Mouse (Mus musculus): ENCODE measurements around the gene Rab34. TPM values are rescaled to one million over a fixed set of nuclear protein-coding genes. Genes with fewer than 3 reads are reported as not detected.

Gene Rab34
- polyA plus RNA-seq, 1 experiment, result 88.8 TPM

DNA sequence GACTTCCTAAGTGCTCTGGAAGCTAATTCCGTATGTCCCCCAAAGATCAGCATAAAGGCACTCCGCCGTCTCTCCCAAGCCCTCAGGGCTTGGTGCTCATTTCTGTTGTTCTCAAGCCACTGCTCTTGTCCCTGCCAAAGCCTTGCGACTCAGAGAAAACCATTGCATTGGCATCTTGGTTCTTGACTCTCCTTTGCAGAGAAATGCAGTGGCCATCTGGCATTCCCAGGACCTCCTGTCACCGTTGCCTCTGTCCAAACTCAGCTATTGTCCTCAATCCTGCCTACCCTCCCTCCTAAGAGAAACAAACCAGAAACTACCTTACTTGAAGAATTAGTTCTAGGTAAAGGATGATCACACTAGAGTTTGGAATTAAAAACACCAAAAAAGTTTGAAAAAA is 32.6 kb upstream of the Rab34 start:
- no peak overlapping the region for H3K4me3 ChIP-seq
- H3K27me3 ChIP-seq (ENCODE audit: control insufficient read depth, insufficient read depth, insufficient read length), result no peaks in the 10 kb centered on the region
- H3K36me3 ChIP-seq (ENCODE audit: control insufficient read depth, insufficient read depth), result peaks cover 39% of the 10 kb centered on the region
- no peak overlapping the region for H3ac ChIP-seq (ENCODE audit: control insufficient read depth, insufficient read length)
- H3K4me2 ChIP-seq (ENCODE audit: low read depth), result no peak overlapping the region
- no peak for TF ChIP-seq POLR2AphosphoS2 (IDR thresholded peaks at IDR 0.05; ENCODE audit: insufficient read length, low read depth)
- no peak for TF ChIP-seq SRF (IDR thresholded peaks at IDR 0.05; ENCODE audit: control insufficient read depth, insufficient read length, low read depth)
- no peak for TF ChIP-seq MAX (IDR thresholded peaks at IDR 0.05; ENCODE audit: low read depth)
- H3K79me2 ChIP-seq (ENCODE audit: control insufficient read depth, insufficient read depth), result peaks cover 20% of the 10 kb centered on the region

DNA sequence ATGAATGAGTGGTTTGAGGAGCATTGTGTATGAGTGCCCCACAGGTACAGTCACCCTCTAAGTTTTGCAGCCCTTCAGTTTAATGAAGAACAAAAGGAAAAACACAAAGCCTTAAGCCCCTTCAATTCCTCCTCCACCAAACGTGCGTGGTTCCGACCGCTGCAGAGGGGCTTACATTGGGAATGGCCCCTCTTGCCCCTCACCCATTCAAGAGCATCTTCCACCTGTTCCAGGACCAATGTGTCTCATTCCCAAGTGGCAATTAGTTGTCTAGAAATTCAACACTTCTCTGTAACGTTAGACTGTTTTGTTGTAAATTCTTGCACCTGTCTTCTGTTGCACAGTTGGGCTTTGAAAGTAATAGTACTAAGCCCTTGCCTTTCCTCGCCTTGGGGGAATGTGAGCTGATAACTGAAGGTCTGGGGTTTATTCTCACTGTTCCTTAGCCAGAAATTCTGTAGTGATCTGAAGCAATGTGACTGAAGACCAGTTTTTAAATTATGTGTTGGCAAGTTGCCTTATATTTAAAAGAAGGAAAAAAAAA is 32.0 kb upstream of the Rab34 start:
- Histone ChIP-seq H3K4me2 (ENCODE audit: low read depth) (no peak overlapping the region), H3K36me3 (ENCODE audit: control insufficient read depth, insufficient read depth) (peaks cover 45% of the 10 kb centered on the region), H3ac (ENCODE audit: control insufficient read depth, insufficient read length) (no peak overlapping the region), H3K4me3 (no peak overlapping the region), H3K79me2 (ENCODE audit: control insufficient read depth, insufficient read depth) (peaks cover 26% of the 10 kb centered on the region), H3K27me3 (ENCODE audit: control insufficient read depth, insufficient read depth, insufficient read length) (no peaks in the 10 kb centered on the region)
- TF ChIP-seq TCF3 (IDR thresholded peaks at IDR 0.05; ENCODE audit: insufficient read length, low read depth) (no peak), MYOD1 (IDR thresholded peaks at IDR 0.05; ENCODE audit: control insufficient read depth in 1 of 3, insufficient read length in 2 of 3, low read depth in 2 of 3) (peak; percentile 25 to 68 (median 46)), MYOG (IDR thresholded peaks at IDR 0.05; ENCODE audit: control insufficient read depth in 1 of 3, insufficient read depth in 1 of 3, insufficient read length in 2 of 3, low read depth in 2 of 3) (peak in 1 of 3 experiments; percentile 50), POLR2A (IDR thresholded peaks at IDR 0.05; ENCODE audit: insufficient read length, low read depth) (no peak), SRF (IDR thresholded peaks at IDR 0.05; ENCODE audit: control insufficient read depth, insufficient read length, low read depth) (no peak), POLR2AphosphoS2 (IDR thresholded peaks at IDR 0.05; ENCODE audit: insufficient read length, low read depth) (peak; percentile 87), CEBPB (IDR thresholded peaks at IDR 0.05; ENCODE audit: insufficient read depth, poor library complexity, severe bottlenecking) (no peak)

DNA sequence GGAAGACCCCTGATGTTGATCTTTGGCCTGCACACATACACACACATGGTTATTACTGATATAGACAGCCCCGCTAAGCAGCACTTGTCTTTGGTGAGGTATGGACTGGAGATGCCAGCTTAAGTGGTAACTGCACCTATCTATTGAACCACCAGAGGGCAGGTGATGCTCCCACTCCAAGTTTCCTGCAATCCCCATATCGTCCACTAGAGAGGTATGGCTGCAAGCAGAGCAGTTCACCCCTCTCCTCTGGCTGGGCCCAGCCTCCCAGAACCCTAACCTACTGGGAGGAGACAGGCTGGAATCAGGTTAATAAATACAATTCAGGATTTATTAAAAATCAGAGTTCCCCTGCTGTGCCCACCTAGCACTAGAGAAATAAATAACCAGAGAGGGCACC is 29.1 kb upstream of the Rab34 start:
- peak overlapping the region; percentile 57 for H3K4me2 ChIP-seq (ENCODE audit: low read depth)
- H3ac ChIP-seq (ENCODE audit: control insufficient read depth, insufficient read length), result no peak overlapping the region
- H3K4me3 ChIP-seq, result no peak overlapping the region
- no peaks in the 10 kb centered on the region for H3K27me3 ChIP-seq (ENCODE audit: control insufficient read depth, insufficient read depth, insufficient read length)
- H3K36me3 ChIP-seq (ENCODE audit: control insufficient read depth, insufficient read depth), result peaks cover 50% of the 10 kb centered on the region
- TF ChIP-seq POLR2AphosphoS2 (IDR thresholded peaks at IDR 0.05; ENCODE audit: insufficient read length, low read depth) (peak; percentile 41), TCF3 (IDR thresholded peaks at IDR 0.05; ENCODE audit: insufficient read length, low read depth) (no peak), E2F4 (IDR thresholded peaks at IDR 0.05; ENCODE audit: insufficient read depth) (no peak), SRF (IDR thresholded peaks at IDR 0.05; ENCODE audit: control insufficient read depth, insufficient read length, low read depth) (no peak), REST (IDR thresholded peaks at IDR 0.05; ENCODE audit: insufficient read depth, insufficient read length) (no peak), USF1 (IDR thresholded peaks at IDR 0.05; ENCODE audit: low read depth) (no peak), MYOD1 (IDR thresholded peaks at IDR 0.05; ENCODE audit: control insufficient read depth in 1 of 3, insufficient read length in 2 of 3, low read depth in 2 of 3) (peak in 1 of 3 experiments; percentile 6), TCF12 (IDR thresholded peaks at IDR 0.05; ENCODE audit: insufficient read depth, poor library complexity, severe bottlenecking) (no peak)
- peaks cover 55% of the 10 kb centered on the region for H3K79me2 ChIP-seq (ENCODE audit: control insufficient read depth, insufficient read depth)

DNA sequence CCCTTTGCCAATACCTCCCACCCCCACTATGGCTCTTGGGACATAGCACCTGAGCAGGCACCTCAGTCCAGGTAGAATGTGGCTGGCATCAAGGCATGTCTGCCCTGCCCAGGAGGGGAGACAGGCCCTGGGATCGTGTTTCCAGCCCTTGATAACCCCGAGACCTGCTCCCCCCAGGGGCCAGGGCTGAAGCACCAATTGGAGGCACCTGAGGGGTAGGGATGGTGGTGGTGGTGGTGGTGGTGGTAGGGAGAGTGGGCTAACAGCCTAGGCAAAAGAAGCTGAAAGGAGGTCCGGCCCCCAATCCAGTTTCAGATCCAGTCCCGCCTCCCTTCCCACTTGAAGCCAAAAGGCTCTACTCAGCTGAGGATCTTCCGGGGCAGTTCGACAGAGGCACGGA is 28.7 kb upstream of the Rab34 start:
- H3K4me3 ChIP-seq, result no peak overlapping the region
- H3K36me3 ChIP-seq (ENCODE audit: control insufficient read depth, insufficient read depth), result peaks cover 50% of the 10 kb centered on the region
- no peak overlapping the region for H3ac ChIP-seq (ENCODE audit: control insufficient read depth, insufficient read length)
- peak overlapping the region; percentile 32 for H3K4me2 ChIP-seq (ENCODE audit: low read depth)
- peaks cover 59% of the 10 kb centered on the region for H3K79me2 ChIP-seq (ENCODE audit: control insufficient read depth, insufficient read depth)
- TF ChIP-seq TCF12 (IDR thresholded peaks at IDR 0.05; ENCODE audit: insufficient read depth, poor library complexity, severe bottlenecking), result no peak
- TF ChIP-seq SRF (IDR thresholded peaks at IDR 0.05; ENCODE audit: control insufficient read depth, insufficient read length, low read depth), result no peak
- H3K27me3 ChIP-seq (ENCODE audit: control insufficient read depth, insufficient read depth, insufficient read length), result no peaks in the 10 kb centered on the region

DNA sequence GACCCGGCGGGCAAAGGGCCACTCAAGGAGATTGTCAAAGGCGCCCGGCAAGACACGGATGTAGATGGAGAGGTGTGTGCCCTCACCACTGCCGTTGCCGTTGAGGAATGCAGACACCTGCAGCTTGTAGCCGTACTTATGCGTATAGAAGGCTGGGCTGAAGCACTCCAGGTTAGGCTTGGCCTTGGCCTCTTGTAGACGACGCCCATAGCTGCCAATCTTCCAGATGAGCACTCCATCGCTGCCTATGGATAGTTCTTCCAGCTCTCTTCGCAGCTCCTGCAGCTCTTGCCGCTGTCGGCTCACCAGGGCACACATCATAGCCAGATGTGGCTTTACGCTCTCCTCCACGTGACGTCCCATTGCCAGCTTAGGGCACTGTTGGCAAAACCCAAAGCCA is 28.1 kb upstream of the Rab34 start:
- H3ac ChIP-seq (ENCODE audit: control insufficient read depth, insufficient read length), result no peak overlapping the region
- peaks cover 45% of the 10 kb centered on the region for H3K36me3 ChIP-seq (ENCODE audit: control insufficient read depth, insufficient read depth)
- H3K4me3 ChIP-seq, result no peak overlapping the region
- no peak for TF ChIP-seq USF1 (IDR thresholded peaks at IDR 0.05; ENCODE audit: low read depth)
- TF ChIP-seq POLR2A (IDR thresholded peaks at IDR 0.05; ENCODE audit: insufficient read length, low read depth), result peak; percentile 27
- TF ChIP-seq E2F4 (IDR thresholded peaks at IDR 0.05; ENCODE audit: insufficient read depth), result no peak
- TF ChIP-seq TCF12 (IDR thresholded peaks at IDR 0.05; ENCODE audit: insufficient read depth, poor library complexity, severe bottlenecking), result no peak
- TF ChIP-seq MYOD1 (IDR thresholded peaks at IDR 0.05; ENCODE audit: control insufficient read depth in 1 of 3, insufficient read length in 2 of 3, low read depth in 2 of 3), result no peak
- TF ChIP-seq MYOG (IDR thresholded peaks at IDR 0.05; ENCODE audit: control insufficient read depth in 1 of 3, insufficient read depth in 1 of 3, insufficient read length in 2 of 3, low read depth in 2 of 3), result no peak
- TF ChIP-seq POLR2AphosphoS2 (IDR thresholded peaks at IDR 0.05; ENCODE audit: insufficient read length, low read depth), result no peak
- no peak for TF ChIP-seq TCF3 (IDR thresholded peaks at IDR 0.05; ENCODE audit: insufficient read length, low read depth)
- H3K4me2 ChIP-seq (ENCODE audit: low read depth), result peak overlapping the region; percentile 95
- no peaks in the 10 kb centered on the region for H3K27me3 ChIP-seq (ENCODE audit: control insufficient read depth, insufficient read depth, insufficient read length)
- peaks cover 64% of the 10 kb centered on the region for H3K79me2 ChIP-seq (ENCODE audit: control insufficient read depth, insufficient read depth)

Measured in myocyte (in vitro differentiated cells).